Mouse (Mus musculus) left cerebral cortex, postnatal 36 days (tissue): Measurements from ENCODE around the gene Lig3. TPM values are rescaled to one million over a fixed set of nuclear protein-coding genes. Genes with fewer than 3 reads are reported as not detected.

Experiments
- total RNA-seq, 2 experiments: library from RNA; stranded (reverse); gene quantifications; 2 replicates each; pipeline ENCODE4 v1.2.3; 2021

The Lig3 gene
- total RNA-seq, 2 experiments from 2014 or later: 18.6 to 24.9 TPM

Other genes with a start within 250 kb of the Lig3 start
- under 1 TPM; 0.27 to 0.35 TPM for gene Cct6b, start 16.8 kb upstream of the Lig3 start, total RNA-seq
- gene Zfp830, start 16.8 kb upstream of the Lig3 start, total RNA-seq: 10 to 100 TPM; 15.4 to 15.8 TPM
- gene Rffl, start 90.1 kb downstream of the Lig3 start, total RNA-seq: 10 to 100 TPM in 1 of 2 experiments, 1 to 10 TPM in 1; 9.2 to 10.3 TPM
- 10 to 100 TPM; 18.0 to 21.0 TPM for gene Rad51d, start 109.5 kb downstream of the Lig3 start, total RNA-seq
- gene Fndc8, start 111.0 kb downstream of the Lig3 start, total RNA-seq: not detected
- 10 to 100 TPM; 30.6 to 44.8 TPM for gene Nle1, start 127.3 kb downstream of the Lig3 start, total RNA-seq
- 1 to 10 TPM; 1.2 to 2.3 TPM for gene Unc45b, start 129.4 kb downstream of the Lig3 start, total RNA-seq
- 1 to 10 TPM; 4.1 to 4.3 TPM for gene Slfn5, start 170.2 kb downstream of the Lig3 start, total RNA-seq
- gene Slfn9, start 210.7 kb downstream of the Lig3 start, total RNA-seq: under 1 TPM; 0.30 to 0.36 TPM
- gene Slfn8, start 239.7 kb downstream of the Lig3 start, total RNA-seq: under 1 TPM; 0.34 to 0.39 TPM